Mouse (Mus musculus) embryonic facial prominence, embryonic 12.5 days (tissue): ENCODE results near the gene Naa35. TPM values are rescaled to one million over a fixed set of nuclear protein-coding genes. Genes with fewer than 3 reads are reported as not detected.
A peak's percentile ranks its signal among the peaks of the same experiment; 100 is the strongest.

ENCODE experiments used
- ATAC-seq: fragments of 200-750 bp; cut with Nextera tagmentation; 2 replicates; pipeline ENCODE4 v1.8.0; 2017; ENCODE audit not compliant: insufficient number of reproducible peaks, insufficient read depth, low FRiP score, low TSS enrichment
- H3K27ac ChIP-seq: fragments of 300-500 bp; sonication (generic); 2 replicates; pipeline ENCODE4 v1.5.1; 2016; ENCODE audit warnings: mild to moderate bottlenecking
- H3K27me3 ChIP-seq: fragments of 300-500 bp; sonication (generic); 2 replicates; pipeline ENCODE4 v1.6.1; 2016; ENCODE audit warnings: mild to moderate bottlenecking, moderate library complexity
- H3K36me3 ChIP-seq: fragments of 300-500 bp; sonication (generic); 2 replicates; pipeline ENCODE4 v1.6.1; 2016; ENCODE audit warnings: mild to moderate bottlenecking
- H3K4me1 ChIP-seq: fragments of 300-500 bp; sonication (generic); 2 replicates; pipeline ENCODE4 v1.6.1; 2016
- H3K4me2 ChIP-seq: fragments of 300-500 bp; sonication (generic); replicated peaks from 2 replicates; pipeline ENCODE4 v1.6.1; 2016; ENCODE audit warnings: mild to moderate bottlenecking, moderate library complexity
- H3K4me3 ChIP-seq: fragments of 300-500 bp; sonication (generic); 2 replicates; pipeline ENCODE4 v1.5.1; 2016; ENCODE audit warnings: mild to moderate bottlenecking
- H3K9ac ChIP-seq: fragments of 300-500 bp; sonication (generic); 2 replicates; pipeline ENCODE4 v1.6.1; 2016; ENCODE audit warnings: mild to moderate bottlenecking, moderate library complexity
- H3K9me3 ChIP-seq: fragments of 300-500 bp; sonication (generic); 2 replicates; pipeline ENCODE4 v1.6.1; 2016; ENCODE audit warnings: mild to moderate bottlenecking, moderate library complexity
- WGBS: fragments of 180-500 bp; shearing (Covaris S2); methylation state at CpG from one replicate; pipeline ENCODE4 v1.1.7; 2016; 5-methylcytosine and 5-hydroxymethylcytosine counted together
- polyA plus RNA-seq: library from polyadenylated mRNA; unstranded; fragments of >200 nt; fragmentation: Nextera tagmentation; extraction: Ambion mirVana; gene quantifications from 2 replicates; pipeline ENCODE4 v1.2.1, GENCODE M21; 2016

Gene Naa35
- polyA plus RNA-seq, 1 experiment from 2014 or later = 127 TPM

GRCm38 (mm10) chr13:59615152-59615551 lies 30.1 kb downstream of the Naa35 start:
- no peak overlapping the region for H3K27ac ChIP-seq
- H3K9me3 ChIP-seq = no peaks in the 10 kb centered on the region
- ATAC-seq = no peak
- H3K4me1 ChIP-seq = no peaks in the 10 kb centered on the region
- no peak overlapping the region for H3K4me3 ChIP-seq
- no peak overlapping the region for H3K4me2 ChIP-seq
- no peaks in the 10 kb centered on the region for H3K27me3 ChIP-seq
- no peak overlapping the region for H3K9ac ChIP-seq
- WGBS = 91% methylated on average over 4 of the region's 4 CpGs
- H3K36me3 ChIP-seq = peaks cover 53% of the 10 kb centered on the region

GRCm38 (mm10) chr13:59615554-59615953 lies 30.5 kb downstream of the Naa35 start:
- no peak overlapping the region for H3K27ac ChIP-seq
- peaks cover 57% of the 10 kb centered on the region for H3K36me3 ChIP-seq
- H3K27me3 ChIP-seq = no peaks in the 10 kb centered on the region
- H3K4me1 ChIP-seq = no peaks in the 10 kb centered on the region
- WGBS = 86% methylated on average over 4 of the region's 4 CpGs
- no peaks in the 10 kb centered on the region for H3K9me3 ChIP-seq
- no peak for ATAC-seq
- H3K9ac ChIP-seq = no peak overlapping the region
- no peak overlapping the region for H3K4me3 ChIP-seq
- no peak overlapping the region for H3K4me2 ChIP-seq

DNA sequence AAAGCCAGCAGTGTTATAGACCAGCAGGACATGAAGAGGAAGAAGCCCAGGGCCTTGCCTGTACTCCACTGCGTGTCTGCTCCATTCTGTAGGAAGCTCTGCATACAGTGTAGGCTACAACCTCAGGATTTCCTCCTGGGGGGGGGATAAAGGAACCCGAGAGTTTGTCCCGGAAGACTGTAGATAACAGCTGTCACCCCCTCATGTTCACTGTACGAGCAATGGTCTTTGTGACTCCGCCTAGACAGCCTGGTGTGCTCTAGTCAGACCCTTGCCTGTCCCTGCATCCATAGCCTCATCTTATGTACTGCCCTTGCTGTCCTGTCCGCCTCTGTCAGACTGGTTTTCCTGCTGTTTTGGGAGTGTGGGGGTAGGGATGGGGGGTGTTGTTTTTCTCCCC lies 33.4 kb downstream of the Naa35 start:
- ATAC-seq = no peak
- no peaks in the 10 kb centered on the region for H3K9me3 ChIP-seq
- no peak overlapping the region for H3K4me3 ChIP-seq
- 90% methylated on average over 6 of the region's 6 CpGs for WGBS
- H3K27me3 ChIP-seq = no peaks in the 10 kb centered on the region
- H3K4me2 ChIP-seq = no peak overlapping the region
- no peaks in the 10 kb centered on the region for H3K4me1 ChIP-seq
- no peak overlapping the region for H3K27ac ChIP-seq
- H3K36me3 ChIP-seq = peaks cover 71% of the 10 kb centered on the region
- no peak overlapping the region for H3K9ac ChIP-seq

- WGBS = 90% methylated on average over 7 of the region's 7 CpGs
- H3K27me3 ChIP-seq = no peaks in the 10 kb centered on the region
Observed at GRCm38 (mm10) chr13:59621643-59622489, 36.8 kb downstream of the Naa35 start.

GRCm38 (mm10) chr13:59624389-59624788 lies 39.3 kb downstream of the Naa35 start:
- H3K27ac ChIP-seq = no peak overlapping the region
- no peak overlapping the region for H3K9ac ChIP-seq
- ATAC-seq = no peak
- no peaks in the 10 kb centered on the region for H3K4me1 ChIP-seq
- H3K27me3 ChIP-seq = no peaks in the 10 kb centered on the region
- 77% methylated on average over 3 of the region's 3 CpGs for WGBS
- peaks cover 79% of the 10 kb centered on the region for H3K36me3 ChIP-seq
- no peak overlapping the region for H3K4me3 ChIP-seq
- H3K4me2 ChIP-seq = no peak overlapping the region
- H3K9me3 ChIP-seq = no peaks in the 10 kb centered on the region

More at GRCm38 (mm10) chr13:59621643-59622489, 36.8 kb downstream of the Naa35 start:
- Histone ChIP-seq H3K4me1 (no peaks in the 10 kb centered on the region), H3K4me3 (no peak overlapping the region), H3K9ac (no peak overlapping the region), H3K27ac (no peak overlapping the region), H3K36me3 (peaks cover 76% of the 10 kb centered on the region), H3K4me2 (no peak overlapping the region), H3K9me3 (no peaks in the 10 kb centered on the region)
- ATAC-seq = no peak

DNA sequence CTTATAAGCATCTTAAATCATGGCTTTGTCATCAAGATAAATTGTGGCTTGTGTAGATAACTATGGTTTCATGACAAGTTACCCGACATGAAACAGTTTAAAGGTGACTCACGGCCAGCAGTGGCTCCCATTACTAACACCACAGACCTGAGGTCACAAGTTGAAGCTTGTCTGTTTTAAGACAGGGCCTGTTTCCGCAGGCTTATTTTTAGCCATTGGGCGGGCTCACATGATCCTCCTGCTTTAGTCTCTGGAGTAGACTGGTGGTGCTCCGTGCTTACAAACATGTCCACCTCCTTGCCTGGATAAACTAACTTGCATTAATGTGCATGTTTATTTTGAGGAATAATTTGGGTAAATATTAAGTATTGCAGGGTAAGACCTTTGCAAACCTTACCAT lies 39.8 kb downstream of the Naa35 start:
- Histone ChIP-seq H3K4me3 (no peak overlapping the region), H3K4me1 (no peaks in the 10 kb centered on the region), H3K9ac (no peak overlapping the region), H3K4me2 (no peak overlapping the region), H3K27ac (0 out of 2 replicates have a peak overlapping the region, but pooled peaks have one; percentile 12), H3K36me3 (peaks cover 82% of the 10 kb centered on the region), H3K9me3 (no peaks in the 10 kb centered on the region), H3K27me3 (no peaks in the 10 kb centered on the region)
- WGBS = 79% methylated on average over 5 of the region's 5 CpGs
- no peak for ATAC-seq

GRCm38 (mm10) chr13:59626739-59627138 lies 41.7 kb downstream of the Naa35 start:
- WGBS = 86% methylated on average over 7 of the region's 7 CpGs
- H3K4me2 ChIP-seq = no peak overlapping the region
- no peak overlapping the region for H3K27ac ChIP-seq
- H3K4me1 ChIP-seq = no peaks in the 10 kb centered on the region
- ATAC-seq = no peak
- H3K9ac ChIP-seq = no peak overlapping the region
- H3K9me3 ChIP-seq = no peaks in the 10 kb centered on the region
- H3K36me3 ChIP-seq = peaks cover 82% of the 10 kb centered on the region
- no peak overlapping the region for H3K4me3 ChIP-seq
- no peaks in the 10 kb centered on the region for H3K27me3 ChIP-seq

GRCm38 (mm10) chr13:59634637-59635036 lies 49.6 kb downstream of the Naa35 start:
- Histone ChIP-seq H3K27me3 (no peaks in the 10 kb centered on the region), H3K4me2 (no peak overlapping the region), H3K36me3 (peaks cover 97% of the 10 kb centered on the region), H3K27ac (no peak overlapping the region), H3K9ac (no peak overlapping the region), H3K9me3 (no peaks in the 10 kb centered on the region), H3K4me1 (no peaks in the 10 kb centered on the region), H3K4me3 (no peak overlapping the region)
- ATAC-seq = no peak
- WGBS = 76% methylated on average over 5 of the region's 5 CpGs

- no peak overlapping the region for H3K9ac ChIP-seq
- no peak overlapping the region for H3K4me3 ChIP-seq
- H3K9me3 ChIP-seq = no peaks in the 10 kb centered on the region
- WGBS = 94% methylated on average over 7 of the region's 7 CpGs
- H3K4me1 ChIP-seq = no peaks in the 10 kb centered on the region
- H3K36me3 ChIP-seq = peaks cover 88% of the 10 kb centered on the region
- H3K27me3 ChIP-seq = no peaks in the 10 kb centered on the region
- no peak overlapping the region for H3K27ac ChIP-seq
- H3K4me2 ChIP-seq = no peak overlapping the region
- no peak for ATAC-seq
Observed at GRCm38 (mm10) chr13:59637800-59638199, 52.7 kb downstream of the Naa35 start.

- no peak overlapping the region for H3K9ac ChIP-seq
- H3K4me3 ChIP-seq = no peak overlapping the region
- ATAC-seq = no peak
- no peaks in the 10 kb centered on the region for H3K4me1 ChIP-seq
- WGBS = 85% methylated on average over 16 of the region's 16 CpGs
- H3K9me3 ChIP-seq = no peaks in the 10 kb centered on the region
- peaks cover 77% of the 10 kb centered on the region for H3K36me3 ChIP-seq
- H3K27ac ChIP-seq = no peak overlapping the region
- no peak overlapping the region for H3K4me2 ChIP-seq
- H3K27me3 ChIP-seq = no peaks in the 10 kb centered on the region
Observed at GRCm38 (mm10) chr13:59639368-59640177, 54.5 kb downstream of the Naa35 start.

- Histone ChIP-seq H3K9ac (no peak overlapping the region), H3K36me3 (peaks cover 75% of the 10 kb centered on the region), H3K4me2 (no peak overlapping the region), H3K27ac (no peak overlapping the region), H3K9me3 (no peaks in the 10 kb centered on the region), H3K4me3 (no peak overlapping the region), H3K4me1 (no peaks in the 10 kb centered on the region), H3K27me3 (no peaks in the 10 kb centered on the region)
- 87% methylated on average over 6 of the region's 6 CpGs for WGBS
- no peak for ATAC-seq
Observed at GRCm38 (mm10) chr13:59640178-59640440, 55.0 kb downstream of the Naa35 start.

DNA sequence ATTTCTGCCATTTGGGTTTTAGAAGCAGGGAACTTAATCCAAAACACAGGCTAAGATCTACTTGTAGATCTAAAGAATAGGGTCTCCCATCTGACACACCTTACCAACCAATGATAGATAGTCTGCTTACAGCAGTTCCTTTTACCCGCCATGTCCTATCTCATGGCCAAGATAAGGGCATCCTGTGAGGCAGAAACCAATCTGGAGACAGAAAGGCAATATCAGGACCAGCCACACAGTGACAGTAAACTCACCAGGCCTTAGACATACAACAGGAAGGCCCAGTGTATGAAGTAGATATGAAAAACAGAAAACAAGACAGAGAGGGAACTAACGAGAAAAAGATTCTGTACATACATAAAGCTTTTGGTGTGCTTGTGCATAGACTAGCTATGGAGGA lies 57.8 kb downstream of the Naa35 start:
- no peak overlapping the region for H3K4me2 ChIP-seq
- peaks cover 6% of the 10 kb centered on the region; the same call in 1 of the 2 replicates for H3K4me1 ChIP-seq
- no peaks in the 10 kb centered on the region for H3K9me3 ChIP-seq
- H3K36me3 ChIP-seq = peaks cover 67% of the 10 kb centered on the region
- no peak overlapping the region for H3K9ac ChIP-seq
- H3K4me3 ChIP-seq = no peak overlapping the region
- no peaks in the 10 kb centered on the region for H3K27me3 ChIP-seq
- ATAC-seq = no peak
- WGBS = 88% methylated on average over 2 of the region's 2 CpGs
- no peak overlapping the region for H3K27ac ChIP-seq
